Comparison of ENCODE assay signal across 8 mouse cellular contexts in genomic region chr5:90364526-90364925, GRCm38 (mm10). TPM values are rescaled to one million over a fixed set of nuclear protein-coding genes. Genes with fewer than 3 reads are reported as not detected.
DNase-seq lines count a peak whose midpoint lies in the region; ATAC-seq and TF ChIP-seq lines count a peak whose summit lies in the region.

No protein-coding gene starts in this region.

- TF ChIP-seq EP300 in CH12.LX (IDR thresholded peaks at IDR 0.05; ENCODE audit: low read length), result no peak

- H3K9ac ChIP-seq in CH12.LX (ENCODE audit: insufficient read depth, low read depth), result peak overlapping the region; percentile 85
- H3K9ac ChIP-seq in heart, embryonic 16.5 days (ENCODE audit: low read length), result peak overlapping the region; percentile 99
- H3K9ac ChIP-seq in liver, embryonic 12.5 days, result peak overlapping the region; percentile 98

- no peaks in the 10 kb centered on the region for H3K27me3 ChIP-seq in CH12.LX (replicated peaks)
- no peaks in the 10 kb centered on the region for H3K27me3 ChIP-seq in forebrain, embryonic 10.5 days (ENCODE audit: poor library complexity, severe bottlenecking)
- no peaks in the 10 kb centered on the region for H3K27me3 ChIP-seq in heart, embryonic 16.5 days (ENCODE audit: control insufficient read depth, insufficient read depth, low read length)
- no peaks in the 10 kb centered on the region for H3K27me3 ChIP-seq in liver, embryonic 12.5 days (replicated peaks)
- H3K27me3 ChIP-seq in testis, adult 2 months (ENCODE audit: control insufficient read depth, insufficient read depth, low read length), result no peaks in the 10 kb centered on the region

- no peak overlapping the region for H3K27ac ChIP-seq in CH12.LX (ENCODE audit: insufficient read depth, low read depth)
- peak overlapping the region; percentile 95 for H3K27ac ChIP-seq in forebrain, embryonic 10.5 days
- H3K27ac ChIP-seq in heart, embryonic 16.5 days (ENCODE audit: low read length), result no peak overlapping the region
- H3K27ac ChIP-seq in liver, embryonic 12.5 days, result peak overlapping the region; percentile 98
- no peak overlapping the region for H3K27ac ChIP-seq in testis, adult 2 months (ENCODE audit: control insufficient read depth, insufficient read depth, low read depth, low read length)

- dilution Hi-C loops in CH12.LX (cut with MboI; ENCODE audit: extremely low pct_ligation_motif_present, extremely low pct_unique_long_range_greater_than_20kb, low sequenced_read_pairs), result no loop called here

- H3K36me3 ChIP-seq in CH12.LX (replicated peaks in 1 of 2; ENCODE audit: control insufficient read depth in 1 of 2, insufficient read depth in 1 of 2, low read length in 1 of 2), result peaks cover 0 to 31% of the 10 kb centered on the region in 2 experiments
- H3K36me3 ChIP-seq in forebrain, embryonic 10.5 days (replicated peaks), result peaks cover 37% of the 10 kb centered on the region
- H3K36me3 ChIP-seq in heart, embryonic 16.5 days (ENCODE audit: control insufficient read depth, insufficient read depth), result no peaks in the 10 kb centered on the region
- peaks cover 30% of the 10 kb centered on the region for H3K36me3 ChIP-seq in liver, embryonic 12.5 days
- H3K36me3 ChIP-seq in testis, adult 2 months (ENCODE audit: control insufficient read depth, insufficient read depth, low read length), result no peaks in the 10 kb centered on the region

- peak overlapping the region; percentile 100 for H3K4me2 ChIP-seq in CH12.LX (ENCODE audit: insufficient read depth, low read depth, poor library complexity, severe bottlenecking)
- peak overlapping the region; percentile 63 for H3K4me2 ChIP-seq in heart, embryonic 16.5 days (ENCODE audit: low read depth, low read length)
- H3K4me2 ChIP-seq in liver, embryonic 12.5 days, result peak overlapping the region; percentile 83

- ATAC-seq in heart, embryonic 16.5 days (replicated peaks; ENCODE audit: extremely low read depth, insufficient read depth, low FRiP score), result no peak
- ATAC-seq in liver, embryonic 12.5 days, result no peak

- TF ChIP-seq POLR2A in CH12.LX (IDR thresholded peaks at IDR 0.05; ENCODE audit: low read depth, low read length), result no peak
- no peak for TF ChIP-seq POLR2A in brain, embryonic 14.5 days (IDR thresholded peaks at IDR 0.05; ENCODE audit: borderline replicate concordance, extremely low read depth, insufficient read depth, insufficient read length, poor library complexity, severe bottlenecking)
- no peak for TF ChIP-seq POLR2A in testis, adult 2 months (IDR thresholded peaks at IDR 0.05; ENCODE audit: control insufficient read depth, low read depth, low read length)

- WGBS in forebrain, embryonic 10.5 days, result 10% methylated on average over 6 of the region's 6 CpGs
- 3% methylated on average over 6 of the region's 6 CpGs for WGBS in heart, embryonic 16.5 days
- WGBS in liver, embryonic 12.5 days (ENCODE audit: insufficient replicate concordance), result 1% methylated on average over 6 of the region's 6 CpGs

- peak; percentile 77 for DNase-seq in CH12.LX (ENCODE audit: extremely low read depth)
- peak; percentile 80 for DNase-seq in brain, embryonic 14.5 days (ENCODE audit: low read depth)
- peak; percentile 18 for DNase-seq in forebrain, embryonic 10.5 days (ENCODE audit: extremely low spot score, low spot score)
- peak; percentile 69 to 90 for DNase-seq in kidney, postnatal 25 days
- peak; percentile 16 for DNase-seq in neural tube, embryonic 10.5 days (ENCODE audit: extremely low spot score, low spot score)

- no peaks in the 10 kb centered on the region for H3K9me3 ChIP-seq in CH12.LX (replicated peaks; ENCODE audit: low read length)
- H3K9me3 ChIP-seq in forebrain, embryonic 10.5 days, result no peaks in the 10 kb centered on the region
- H3K9me3 ChIP-seq in heart, embryonic 16.5 days (replicated peaks; ENCODE audit: control insufficient read depth, low read length), result no peaks in the 10 kb centered on the region
- H3K9me3 ChIP-seq in liver, embryonic 12.5 days (replicated peaks), result no peaks in the 10 kb centered on the region

- peaks cover 58% of the 10 kb centered on the region for H3K79me2 ChIP-seq in CH12.LX (replicated peaks; ENCODE audit: control insufficient read depth, extremely low read depth, insufficient read depth, poor library complexity, severe bottlenecking)

- in situ Hi-C loops in CH12.LX (cut with MboI; ENCODE audit: low pct_ligation_motif_present, low pct_unique_long_range_greater_than_20kb, low sequenced_read_pairs), result loop anchor here (10.0 kb wide), 1 partner anchor 140 kb away; the partner anchor contains the start of gene Cox18

- TF ChIP-seq CTCF in CH12.LX (conservative IDR thresholded peaks at IDR 0.05 in 1 of 2, IDR thresholded peaks at IDR 0.05 in 1 of 2; ENCODE audit: low read depth in 2 of 2, low read length in 2 of 2), result peak in 1 of 2 experiments; percentile 71; a peak in 2 of 4 replicates
- TF ChIP-seq CTCF in brain, embryonic 14.5 days (IDR thresholded peaks at IDR 0.05; ENCODE audit: borderline replicate concordance, extremely low read depth, insufficient read depth, insufficient read length), result peak; percentile 33; the same call in 1 of the 2 replicates
- no peak for TF ChIP-seq CTCF in testis, adult 2 months (IDR thresholded peaks at IDR 0.05; ENCODE audit: control insufficient read depth, insufficient read depth, insufficient replicate concordance, low read depth, low read length)

- H3K4me1 ChIP-seq in CH12.LX (ENCODE audit: control insufficient read depth in 1 of 2, insufficient read depth in 2 of 2), result peaks cover 0 to 31% of the 10 kb centered on the region in 2 experiments; a peak in 2 of 4 replicates
- peaks cover 25% of the 10 kb centered on the region for H3K4me1 ChIP-seq in forebrain, embryonic 10.5 days
- peaks cover 27% of the 10 kb centered on the region for H3K4me1 ChIP-seq in heart, embryonic 16.5 days (ENCODE audit: control insufficient read depth, insufficient read depth, low read length)
- H3K4me1 ChIP-seq in liver, embryonic 12.5 days, result peaks cover 38% of the 10 kb centered on the region
- H3K4me1 ChIP-seq in testis, adult 2 months (ENCODE audit: control insufficient read depth, insufficient read depth, low read length), result peaks cover 3% of the 10 kb centered on the region

- TF ChIP-seq RAD21 in CH12.LX (IDR thresholded peaks at IDR 0.05; ENCODE audit: low read depth, low read length), result peak; percentile 55

- H3K4me3 ChIP-seq in CH12.LX (replicated peaks in 1 of 3; ENCODE audit: low read depth in 2 of 3, low read length in 2 of 3, poor library complexity in 1 of 3), result peak overlapping the region; percentile 96 to 99 (median 98)
- H3K4me3 ChIP-seq in forebrain, embryonic 10.5 days, result peak overlapping the region; percentile 96
- peak overlapping the region; percentile 97 for H3K4me3 ChIP-seq in heart, embryonic 16.5 days (ENCODE audit: low read length)
- peak overlapping the region; percentile 99 for H3K4me3 ChIP-seq in liver, embryonic 12.5 days
- peak overlapping the region; percentile 96; the same call in 1 of the 2 replicates for H3K4me3 ChIP-seq in testis, adult 2 months (ENCODE audit: control insufficient read depth, low read depth, low read length)

TF ChIP-seq in CH12.LX, 34 proteins besides CTCF, POLR2A, EP300 and RAD21 (continues in another document):
- TF ChIP-seq ELF1 (IDR thresholded peaks at IDR 0.05; ENCODE audit: low read depth, low read length), result no peak
- no peak for TF ChIP-seq KAT2A (IDR thresholded peaks at IDR 0.05; ENCODE audit: insufficient replicate concordance, low read length)
- no peak for TF ChIP-seq MAX (IDR thresholded peaks at IDR 0.05; ENCODE audit: low read length)
- no peak for TF ChIP-seq USF1 (IDR thresholded peaks at IDR 0.05; ENCODE audit: low read depth, low read length)
- TF ChIP-seq ZC3H11A (IDR thresholded peaks at IDR 0.05; ENCODE audit: low read depth, low read length), result no peak
- TF ChIP-seq ETS1 (conservative IDR thresholded peaks at IDR 0.05; ENCODE audit: low read depth, low read length), result no peak
- TF ChIP-seq UBTF (IDR thresholded peaks at IDR 0.05; ENCODE audit: low read depth, low read length), result no peak
- TF ChIP-seq USF2 (conservative IDR thresholded peaks at IDR 0.05; ENCODE audit: low read depth, low read length), result no peak
- no peak for TF ChIP-seq RCOR1 (conservative IDR thresholded peaks at IDR 0.05; ENCODE audit: low read depth, low read length)
- no peak for TF ChIP-seq ZKSCAN1 (IDR thresholded peaks at IDR 0.05; ENCODE audit: borderline replicate concordance, low read depth, low read length)
- peak; percentile 56 for TF ChIP-seq SIN3A (IDR thresholded peaks at IDR 0.05; ENCODE audit: low read length)
- TF ChIP-seq ZNF384 (IDR thresholded peaks at IDR 0.05; ENCODE audit: low read depth, low read length), result no peak
- TF ChIP-seq HCFC1 (IDR thresholded peaks at IDR 0.05; ENCODE audit: low read depth, low read length), result no peak
- no peak for TF ChIP-seq MXI1 (IDR thresholded peaks at IDR 0.05; ENCODE audit: low read depth, low read length)
- TF ChIP-seq CHD1 (IDR thresholded peaks at IDR 0.05; ENCODE audit: low read depth, low read length), result no peak
- no peak for TF ChIP-seq CHD2 (IDR thresholded peaks at IDR 0.05; ENCODE audit: low read length)
- no peak for TF ChIP-seq JUND (conservative IDR thresholded peaks at IDR 0.05; ENCODE audit: low read depth, low read length)
- TF ChIP-seq TBP (conservative IDR thresholded peaks at IDR 0.05; ENCODE audit: low read depth, low read length), result no peak
- peak; percentile 30 for TF ChIP-seq SMC3 (IDR thresholded peaks at IDR 0.05; ENCODE audit: low read depth, low read length)

RNA-seq across cellular contexts. Expression of gene Ankrd17, which starts 1.9 kb away (rescaled TPM):
- total RNA-seq in CH12.LX (2012; rRNA removed), result 36.3 and 39.0 TPM in 2 replicates
- 29.8 and 31.7 TPM in 2 replicates for total RNA-seq in CH12.LX (2014; rRNA removed)
- polyA plus RNA-seq in CH12.LX (2012; ENCODE audit: insufficient read length, low read depth), result 62.6 and 71.5 TPM in 2 replicates
- polyA plus RNA-seq in brain, embryonic 14.5 days (2012; rRNA removed), result 57.6 and 70.6 TPM in 2 replicates
- polyA plus RNA-seq in forebrain, embryonic 10.5 days (2016; fragmentation: Nextera tagmentation; extraction: Ambion mirVana), result 22.0 and 24.0 TPM in 2 replicates
- 15.7 and 15.8 TPM in 2 replicates for polyA plus RNA-seq in heart, embryonic 16.5 days (2015; fragmentation: Nextera tagmentation; extraction: Ambion mirVana)
- polyA plus RNA-seq in liver, embryonic 12.5 days (2016; fragmentation: Nextera tagmentation; extraction: Ambion mirVana), result 16.3 and 17.4 TPM in 2 replicates
- polyA plus RNA-seq in testis, adult 2 months (2012; rRNA removed), result 15.7 and 18.2 TPM in 2 replicates

RNA-seq across cellular contexts. Expression of gene Gm9958, which starts 2.5 kb away (rescaled TPM):
- total RNA-seq in CH12.LX (2012; rRNA removed) (0.67 and 1.2 TPM in 2 replicates), CH12.LX (2014; rRNA removed) (1.3 and 1.9 TPM in 2 replicates)
- polyA plus RNA-seq in CH12.LX (2012; ENCODE audit: insufficient read length, low read depth), result 0.82 and 1.3 TPM in 2 replicates
- polyA plus RNA-seq in brain, embryonic 14.5 days (2012; rRNA removed), result 2.5 and 3.5 TPM in 2 replicates
- polyA plus RNA-seq in forebrain, embryonic 10.5 days (2016; fragmentation: Nextera tagmentation; extraction: Ambion mirVana), result 6.2 and 8.8 TPM in 2 replicates
- polyA plus RNA-seq in heart, embryonic 16.5 days (2015; fragmentation: Nextera tagmentation; extraction: Ambion mirVana), result 2.2 and 3.4 TPM in 2 replicates
- polyA plus RNA-seq in liver, embryonic 12.5 days (2016; fragmentation: Nextera tagmentation; extraction: Ambion mirVana), result 3.2 and 3.5 TPM in 2 replicates
- polyA plus RNA-seq in testis, adult 2 months (2012; rRNA removed), result 0.61 and 1.6 TPM in 2 replicates

Comparison
In these comparisons a context has a peak if more than half of its experiments do, and no peak if none do; other contexts are left out.
1. DNase-seq: peak in every context shown above with its lines; median percentile 80 in brain, embryonic 14.5 days; 80 in kidney, postnatal 25 days; 77 in CH12.LX; 18 in forebrain, embryonic 10.5 days; 16 in neural tube, embryonic 10.5 days.
2. H3K27ac ChIP-seq: peak in forebrain, embryonic 10.5 days (single experiment) and liver, embryonic 12.5 days (single experiment); none in CH12.LX (single experiment), heart, embryonic 16.5 days (single experiment) and testis, adult 2 months (single experiment).
3. Peak in every context shown above with its lines, with median percentiles within 50 percentile points of each other: H3K4me2 ChIP-seq, H3K4me3 ChIP-seq and H3K9ac ChIP-seq.